Mouse (Mus musculus) lung, embryonic 16.5 days (tissue): ENCODE results near the gene Nab2. TPM values are rescaled to one million over a fixed set of nuclear protein-coding genes. Genes with fewer than 3 reads are reported as not detected.

ENCODE experiments used
- ATAC-seq: fragments of 200-750 bp; cut with Nextera tagmentation; 2 replicates; pipeline ENCODE4 v1.8.0; 2017; ENCODE audit warnings: low read depth, mild to moderate bottlenecking, moderate library complexity
- H3K27ac ChIP-seq: fragments of 300-500 bp; sonication (generic); 2 replicates; pipeline ENCODE4 v1.5.1; 2014; ENCODE audit warnings: mild to moderate bottlenecking, control low read depth, low read length
- H3K27me3 ChIP-seq: fragments of 300-500 bp; sonication (generic); 2 replicates; pipeline ENCODE4 v1.6.1; 2014; ENCODE audit warnings: low read depth, low read length, mixed read lengths; ENCODE audit not compliant: control insufficient read depth, insufficient read depth
- H3K36me3 ChIP-seq: fragments of 300-500 bp; sonication (generic); 2 replicates; pipeline ENCODE4 v1.6.1; 2014; ENCODE audit warnings: low read length; ENCODE audit not compliant: control insufficient read depth, insufficient read depth
- H3K4me1 ChIP-seq: fragments of 300-500 bp; sonication (generic); replicated peaks from 2 replicates; pipeline ENCODE4 v1.6.1; 2014; ENCODE audit warnings: low read length, mixed read lengths; ENCODE audit not compliant: control insufficient read depth, insufficient read depth
- H3K4me2 ChIP-seq: fragments of 300-500 bp; sonication (generic); 2 replicates; pipeline ENCODE4 v1.6.1; 2014; ENCODE audit warnings: low read depth, low read length, control low read depth
- H3K4me3 ChIP-seq: fragments of 300-500 bp; sonication (generic); 2 replicates; pipeline ENCODE4 v1.5.1; 2014; ENCODE audit warnings: mild to moderate bottlenecking, low read length, control low read depth
- H3K9ac ChIP-seq: fragments of 300-500 bp; sonication (generic); 2 replicates; pipeline ENCODE4 v1.6.1; 2014; ENCODE audit warnings: low read length, control low read depth
- H3K9me3 ChIP-seq: fragments of 300-500 bp; sonication (generic); 2 replicates; pipeline ENCODE4 v1.6.1; 2016; ENCODE audit warnings: low read length; ENCODE audit not compliant: control insufficient read depth
- WGBS: fragments of 180-500 bp; shearing (Covaris S2); extraction: QIAGEN DNeasy Blood & Tissue Kit; methylation state at CpG from one replicate; pipeline ENCODE4 v1.1.7; 2014; 5-methylcytosine and 5-hydroxymethylcytosine counted together
- polyA plus RNA-seq: library from polyadenylated mRNA; unstranded; fragments of >200 nt; fragmentation: Nextera tagmentation; extraction: Ambion mirVana; gene quantifications from 2 replicates; pipeline ENCODE4 v1.2.1, GENCODE M21; 2015

The Nab2 gene
- polyA plus RNA-seq, 1 experiment from 2014 or later = 16.2 TPM

- Histone ChIP-seq H3K9me3 (no peaks in the 10 kb centered on the region), H3K36me3 (no peaks in the 10 kb centered on the region), H3K4me1 (peaks cover 17% of the 10 kb centered on the region), H3K4me2 (no peak overlapping the region), H3K27ac (no peak overlapping the region), H3K4me3 (no peak overlapping the region), H3K9ac (no peak overlapping the region), H3K27me3 (no peaks in the 10 kb centered on the region)
- WGBS = 55% methylated on average over 5 of the region's 5 CpGs
- ATAC-seq = no peak
These were observed 27.9 kb downstream of the Nab2 start for GRCm38 (mm10) chr10:127640421-127640820.

GRCm38 (mm10) chr10:127632668-127633271 is 35.6 kb downstream of the Nab2 start:
- 26% methylated on average over 7 of the region's 7 CpGs for WGBS
- Histone ChIP-seq H3K9me3 (no peaks in the 10 kb centered on the region), H3K4me3 (no peak overlapping the region), H3K4me1 (no peaks in the 10 kb centered on the region), H3K4me2 (no peak overlapping the region), H3K36me3 (no peaks in the 10 kb centered on the region), H3K27ac (no peak overlapping the region), H3K9ac (no peak overlapping the region), H3K27me3 (no peaks in the 10 kb centered on the region)
- ATAC-seq = no peak

- Histone ChIP-seq H3K4me2 (no peak overlapping the region), H3K27me3 (no peaks in the 10 kb centered on the region), H3K9ac (no peak overlapping the region), H3K36me3 (no peaks in the 10 kb centered on the region), H3K4me1 (no peaks in the 10 kb centered on the region), H3K9me3 (peaks cover 4% of the 10 kb centered on the region; the same call in 1 of the 2 replicates), H3K27ac (no peak overlapping the region), H3K4me3 (no peak overlapping the region)
- WGBS = 73% methylated on average over 10 of the region's 10 CpGs
- ATAC-seq = no peak
These were observed 36.8 kb downstream of the Nab2 start for GRCm38 (mm10) chr10:127631261-127632214.

- H3K27me3 ChIP-seq = no peaks in the 10 kb centered on the region
- 82% methylated on average over 3 of the region's 3 CpGs for WGBS
- H3K4me3 ChIP-seq = no peak overlapping the region
- H3K36me3 ChIP-seq = no peaks in the 10 kb centered on the region
- ATAC-seq = no peak
- no peak overlapping the region for H3K9ac ChIP-seq
- no peak overlapping the region for H3K4me2 ChIP-seq
- no peak overlapping the region for H3K27ac ChIP-seq
- peaks cover 4% of the 10 kb centered on the region; the same call in 1 of the 2 replicates for H3K9me3 ChIP-seq
- 0 out of 2 replicates have a peak, but pooled peaks cover 3% of the 10 kb centered on the region for H3K4me1 ChIP-seq
These were observed 41.9 kb downstream of the Nab2 start for GRCm38 (mm10) chr10:127626433-127626832.

- Histone ChIP-seq H3K4me3 (no peak overlapping the region), H3K27me3 (no peaks in the 10 kb centered on the region), H3K27ac (no peak overlapping the region), H3K36me3 (no peaks in the 10 kb centered on the region), H3K4me2 (no peak overlapping the region), H3K4me1 (peaks cover 9% of the 10 kb centered on the region), H3K9ac (no peak overlapping the region), H3K9me3 (peaks cover 4% of the 10 kb centered on the region; the same call in 1 of the 2 replicates)
- no peak for ATAC-seq
- 91% methylated on average over 6 of the region's 6 CpGs for WGBS
These were observed 44.7 kb downstream of the Nab2 start for GRCm38 (mm10) chr10:127623439-127624216.

- peak overlapping the region; percentile 99; the same call in 1 of the 2 replicates for H3K27ac ChIP-seq
These were observed 45.7 kb downstream of the Nab2 start for GRCm38 (mm10) chr10:127622661-127623060.

GRCm38 (mm10) chr10:127622057-127622392 is 46.3 kb downstream of the Nab2 start:
- peaks cover 22% of the 10 kb centered on the region for H3K4me1 ChIP-seq
- WGBS = under 1% methylated on average over 13 of the region's 13 CpGs
- peak overlapping the region; percentile 99 for H3K27ac ChIP-seq
- H3K4me3 ChIP-seq = peak overlapping the region; percentile 68
- H3K4me2 ChIP-seq = peak overlapping the region; percentile 88
- no peaks in the 10 kb centered on the region for H3K27me3 ChIP-seq
- peak; percentile 41 for ATAC-seq
- no peaks in the 10 kb centered on the region for H3K36me3 ChIP-seq
- H3K9ac ChIP-seq = peak overlapping the region; percentile 78
- peaks cover 4% of the 10 kb centered on the region; the same call in 1 of the 2 replicates for H3K9me3 ChIP-seq

More at GRCm38 (mm10) chr10:127622661-127623060, 45.7 kb downstream of the Nab2 start:
- Histone ChIP-seq H3K9ac (no peak overlapping the region), H3K27me3 (no peaks in the 10 kb centered on the region), H3K4me3 (no peak overlapping the region), H3K36me3 (no peaks in the 10 kb centered on the region), H3K4me1 (peaks cover 16% of the 10 kb centered on the region), H3K4me2 (no peak overlapping the region), H3K9me3 (peaks cover 4% of the 10 kb centered on the region; the same call in 1 of the 2 replicates)
- WGBS = 63% methylated on average over 4 of the region's 4 CpGs
- no peak for ATAC-seq

- ATAC-seq = peak; percentile 92
- peak overlapping the region; percentile 68 for H3K4me3 ChIP-seq
- H3K27me3 ChIP-seq = no peaks in the 10 kb centered on the region
- H3K9me3 ChIP-seq = no peaks in the 10 kb centered on the region; the same call in 1 of the 2 replicates
- H3K27ac ChIP-seq = peak overlapping the region; percentile 99
- H3K36me3 ChIP-seq = no peaks in the 10 kb centered on the region
- H3K4me2 ChIP-seq = peak overlapping the region; percentile 88
- under 1% methylated on average over 38 of the region's 39 CpGs for WGBS
- H3K4me1 ChIP-seq = peaks cover 28% of the 10 kb centered on the region
- H3K9ac ChIP-seq = peak overlapping the region; percentile 78
These were observed 46.9 kb downstream of the Nab2 start for GRCm38 (mm10) chr10:127621191-127622056.
